Mouse (Mus musculus) frontal cortex, postnatal 36 days (tissue): ENCODE data around the gene Olfr1124.

Experiments used
- DNase-seq, 2 experiments: peaks; one replicate each; pipeline ENCODE4 v3.0.0; 2022; ENCODE audit warnings: low spot score in 2 of 2

Olfr1124 gene

GRCm38 (mm10) chr2:87429975-87430374, at the start of gene Olfr1124:
Gene Olfr1124, plus strand, starts transcription at chr2:87430275.
- no peak for DNase-seq

- DNase-seq, result no peak
These were observed 46.1 kb upstream of the Olfr1124 start for GRCm38 (mm10) chr2:87383935-87384334.

- DNase-seq, result no peak
These were observed 44.5 kb upstream of the Olfr1124 start, which contains the start of gene Olfr1122 for GRCm38 (mm10) chr2:87385549-87385948. Gene Olfr1122, plus strand, starts transcription at chr2:87385849.

GRCm38 (mm10) chr2:87393605-87394004, 36.5 kb upstream of the Olfr1124 start:
- DNase-seq, result peak; percentile 0 to 2

GRCm38 (mm10) chr2:87394686-87395085, 35.4 kb upstream of the Olfr1124 start:
- DNase-seq, result peak; percentile 1 to 23

- no peak for DNase-seq
These were observed 13.7 kb upstream of the Olfr1124 start, which contains the start of gene Olfr1123 for GRCm38 (mm10) chr2:87416335-87416734. Gene Olfr1123, plus strand, starts transcription at chr2:87416635.

GRCm38 (mm10) chr2:87437731-87438130, 7.7 kb downstream of the Olfr1124 start:
- DNase-seq, result no peak

GRCm38 (mm10) chr2:87453662-87454061, 23.6 kb downstream of the Olfr1124 start, which contains the start of gene Olfr1126:
Gene Olfr1126, plus strand, starts transcription at chr2:87453962.
- no peak for DNase-seq

GRCm38 (mm10) chr2:87461769-87462168, 31.7 kb downstream of the Olfr1124 start:
- no peak for DNase-seq

GRCm38 (mm10) chr2:87480207-87480606, 50.1 kb downstream of the Olfr1124 start:
- no peak for DNase-seq

GRCm38 (mm10) chr2:87481158-87481557, 51.1 kb downstream of the Olfr1124 start:
- DNase-seq, result no peak

GRCm38 (mm10) chr2:87482276-87482675, 52.2 kb downstream of the Olfr1124 start:
- no peak for DNase-seq
